Mouse (Mus musculus): ENCODE measurements around the gene Olfr649.

Olfr649 gene

GRCm38 (mm10) chr7:104195885-104196284, at the start of gene Olfr649:
Gene Olfr649, minus strand, starts transcription at chr7:104195985.
- DNase-seq (ENCODE audit: low spot score in 2 of 2) = no peak

DNA sequence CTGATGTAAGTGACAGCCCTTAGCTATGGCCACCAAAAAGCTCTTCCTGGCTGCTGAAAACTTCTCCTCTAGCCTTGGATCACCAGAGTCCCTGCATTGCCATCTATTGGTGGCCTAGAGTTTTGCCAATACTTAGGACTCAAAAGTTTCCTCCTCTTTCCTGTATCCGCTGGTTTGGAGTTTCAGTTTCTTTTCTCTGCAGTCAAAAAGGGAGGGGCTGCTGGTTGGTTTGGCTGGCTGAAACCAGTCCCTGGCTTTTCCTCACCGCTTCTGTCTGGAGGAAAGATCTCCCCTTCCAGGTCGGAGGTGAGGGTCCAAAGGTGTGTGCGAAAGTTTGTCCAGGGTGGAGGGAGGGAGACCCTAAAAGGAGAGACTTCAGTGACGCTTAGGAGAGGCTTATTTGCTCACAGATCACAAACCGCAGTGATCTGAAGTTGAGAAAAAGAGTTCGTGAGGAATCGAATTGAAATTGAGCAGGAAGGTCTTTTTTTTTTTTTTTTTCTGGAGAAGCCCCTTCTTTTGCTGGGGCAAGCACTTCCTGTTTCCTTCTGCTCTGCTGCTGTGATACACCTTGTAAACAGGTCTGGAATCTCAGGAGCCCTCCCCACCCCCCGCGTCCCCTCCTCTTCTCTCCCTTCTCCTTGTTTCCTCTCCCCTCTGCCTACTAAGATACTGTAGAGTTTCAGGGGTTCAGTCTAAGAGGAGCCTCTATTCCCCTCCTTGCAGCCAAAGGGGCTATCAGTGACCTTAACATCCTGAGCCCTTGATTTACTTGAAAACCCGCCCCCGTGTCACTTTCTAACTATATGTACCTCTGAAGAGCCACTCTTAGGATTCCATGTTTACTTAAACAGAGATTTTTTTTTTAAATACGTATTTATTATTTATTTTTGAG, 48.7 kb upstream of the Olfr649 start, which contains the start of gene Trim34a:
Gene Trim34a, plus strand, starts transcription at position 171 of the 895 bp plus-strand sequence.
- DNase-seq (ENCODE audit: low spot score in 2 of 2) = peak in 1 of 2 experiments; percentile 32

DNA sequence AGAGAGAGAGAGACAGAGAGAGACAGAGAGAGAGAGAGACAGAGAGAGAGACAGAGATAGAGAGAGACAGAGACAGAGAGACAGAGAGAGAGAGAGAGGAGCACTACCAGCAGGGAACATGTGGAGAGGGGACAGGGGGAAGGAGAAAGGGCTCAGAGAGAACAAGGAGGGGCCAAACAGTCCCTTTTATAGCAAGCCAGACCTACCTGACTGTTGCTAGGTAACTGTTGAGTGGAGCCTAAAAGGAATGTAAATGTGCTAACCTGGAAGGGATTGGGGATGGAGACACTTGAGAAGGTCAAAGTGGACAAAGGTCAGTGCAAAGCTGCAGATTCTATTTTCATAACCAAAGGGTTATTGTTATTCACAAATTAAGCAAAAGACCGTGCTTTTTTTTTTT, 47.8 kb upstream of the Olfr649 start:
- no peak for DNase-seq (ENCODE audit: low spot score in 2 of 2)

GRCm38 (mm10) chr7:104240857-104241256, 45.1 kb upstream of the Olfr649 start:
- DNase-seq (ENCODE audit: low spot score in 2 of 2) = no peak

GRCm38 (mm10) chr7:104231203-104231602, 35.4 kb upstream of the Olfr649 start:
- no peak for DNase-seq (ENCODE audit: low spot score in 2 of 2)

GRCm38 (mm10) chr7:104218701-104219569, 23.1 kb upstream of the Olfr649 start, which contains the start of gene Trim6:
Gene Trim6, plus strand, starts transcription at chr7:104218793.
- peak; percentile 66 to 86 for DNase-seq (ENCODE audit: low spot score in 2 of 2)

- DNase-seq (ENCODE audit: low spot score in 2 of 2) = no peak
These were observed 22.1 kb upstream of the Olfr649 start for GRCm38 (mm10) chr7:104217881-104218280.

DNA sequence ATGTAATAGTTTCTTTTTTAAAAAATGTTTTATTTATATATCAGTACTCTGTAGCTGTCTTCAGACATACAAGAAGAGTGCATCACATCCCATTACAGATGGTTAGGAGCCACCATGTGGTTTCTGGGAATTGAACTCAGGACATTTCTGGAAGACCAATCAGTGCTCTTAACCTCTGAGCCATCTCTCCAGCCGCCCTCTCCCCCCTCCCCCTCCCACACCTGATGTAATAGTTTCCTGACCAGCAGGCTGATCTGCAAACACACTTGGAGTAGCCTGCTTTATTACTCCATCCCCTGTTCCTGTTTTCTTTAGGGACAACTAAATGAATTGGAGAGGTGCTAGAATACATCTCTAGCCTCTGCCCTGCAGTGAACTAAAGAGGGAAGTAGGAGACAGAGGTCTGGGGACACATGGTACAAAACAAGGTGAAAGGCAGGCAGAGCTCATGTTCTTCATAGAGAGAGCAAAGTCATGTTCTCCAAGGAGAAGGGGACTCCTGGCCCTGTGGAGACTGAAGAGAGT, 20.3 kb upstream of the Olfr649 start:
- DNase-seq (ENCODE audit: low spot score in 2 of 2) = no peak

GRCm38 (mm10) chr7:104206197-104206596, 10.4 kb upstream of the Olfr649 start:
- DNase-seq (ENCODE audit: low spot score in 2 of 2) = no peak

GRCm38 (mm10) chr7:104199822-104200221, 4.0 kb upstream of the Olfr649 start:
- peak; percentile 39 to 71 for DNase-seq (ENCODE audit: low spot score in 2 of 2)

- no peak for DNase-seq (ENCODE audit: low spot score in 2 of 2)
These were observed 4.5 kb downstream of the Olfr649 start for GRCm38 (mm10) chr7:104191275-104191674.

- no peak for DNase-seq (ENCODE audit: low spot score in 2 of 2)
These were observed 12.5 kb downstream of the Olfr649 start, which contains the start of gene Olfr648 for GRCm38 (mm10) chr7:104183292-104183691. Gene Olfr648, minus strand, starts transcription at chr7:104183392.

- DNase-seq (ENCODE audit: low spot score in 2 of 2) = no peak
These were observed 16.7 kb downstream of the Olfr649 start for GRCm38 (mm10) chr7:104179074-104179473.

DNA sequence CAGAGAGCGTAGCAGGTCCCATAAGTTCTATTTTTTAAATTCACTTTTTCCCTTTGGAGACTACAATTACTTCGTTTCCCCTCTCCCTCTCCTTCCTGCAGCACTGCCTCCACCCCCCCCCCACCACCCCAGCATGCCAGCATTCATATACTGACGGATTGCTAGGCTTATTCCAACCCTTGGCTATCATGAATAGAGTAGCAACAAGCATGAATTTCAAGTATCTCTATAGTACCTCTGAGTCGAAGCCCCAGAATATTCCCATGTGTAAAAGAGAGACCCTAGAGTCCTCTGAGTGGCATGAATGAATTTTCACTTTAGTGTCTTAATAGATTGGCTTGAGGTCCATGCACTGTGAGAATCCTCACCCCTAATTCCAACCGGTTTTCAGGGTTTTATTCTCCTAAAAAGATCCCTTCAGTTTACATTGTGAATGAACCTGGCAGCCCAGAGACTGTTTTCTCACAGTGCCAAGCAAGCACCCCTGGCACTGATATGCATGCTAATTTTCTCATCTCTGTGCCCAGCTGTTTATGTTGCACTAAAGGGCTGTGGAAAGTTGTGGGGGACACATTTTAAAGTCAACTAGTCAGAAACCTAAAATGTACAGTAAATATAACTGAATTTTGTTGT, 17.2 kb downstream of the Olfr649 start:
- DNase-seq (ENCODE audit: low spot score in 2 of 2) = no peak

- DNase-seq (ENCODE audit: low spot score in 2 of 2) = no peak
These were observed 20.7 kb downstream of the Olfr649 start for GRCm38 (mm10) chr7:104175085-104175484.

DNA sequence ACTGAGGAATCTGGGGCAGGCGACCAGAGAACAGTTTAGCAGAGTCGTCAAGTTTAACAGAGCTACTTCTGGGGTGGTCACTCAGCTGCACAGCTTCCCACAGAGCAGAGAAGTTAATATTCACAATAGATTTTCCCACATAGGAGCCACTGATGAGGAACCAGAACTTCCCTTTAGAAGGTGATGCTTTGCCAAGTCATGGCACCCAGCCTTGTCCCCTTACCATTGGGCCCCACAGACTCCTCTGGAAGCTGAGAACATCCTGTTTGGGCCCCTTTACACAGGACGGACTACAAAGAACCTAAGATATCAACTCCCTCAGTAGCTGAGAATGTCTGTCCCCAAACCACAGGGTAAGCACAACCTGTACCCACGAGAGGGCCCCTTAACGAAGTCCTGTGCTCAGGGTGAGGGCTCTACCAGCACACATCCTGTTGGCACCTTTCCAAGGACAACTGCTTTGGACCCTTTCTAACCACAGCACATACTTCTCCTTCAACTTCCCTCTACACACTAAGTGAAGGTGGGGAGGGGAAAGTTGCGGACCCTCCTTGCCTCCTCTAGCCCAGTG, 26.1 kb downstream of the Olfr649 start:
- no peak for DNase-seq (ENCODE audit: low spot score in 2 of 2)

GRCm38 (mm10) chr7:104167105-104167504, 28.7 kb downstream of the Olfr649 start:
- no peak for DNase-seq (ENCODE audit: low spot score in 2 of 2)

- no peak for DNase-seq (ENCODE audit: low spot score in 2 of 2)
These were observed 45.3 kb downstream of the Olfr649 start, which contains the start of gene Ubqlnl for GRCm38 (mm10) chr7:104150456-104150855. Gene Ubqlnl, minus strand, starts transcription at chr7:104150556.

- no peak for DNase-seq (ENCODE audit: low spot score in 2 of 2)
These were observed 52.6 kb downstream of the Olfr649 start, which contains the start of gene Ubqln3 for GRCm38 (mm10) chr7:104143179-104143578. Gene Ubqln3, minus strand, starts transcription at chr7:104143279.
